ENCODE assay signal across 17 mouse cellular contexts in the genomic region with DNA sequence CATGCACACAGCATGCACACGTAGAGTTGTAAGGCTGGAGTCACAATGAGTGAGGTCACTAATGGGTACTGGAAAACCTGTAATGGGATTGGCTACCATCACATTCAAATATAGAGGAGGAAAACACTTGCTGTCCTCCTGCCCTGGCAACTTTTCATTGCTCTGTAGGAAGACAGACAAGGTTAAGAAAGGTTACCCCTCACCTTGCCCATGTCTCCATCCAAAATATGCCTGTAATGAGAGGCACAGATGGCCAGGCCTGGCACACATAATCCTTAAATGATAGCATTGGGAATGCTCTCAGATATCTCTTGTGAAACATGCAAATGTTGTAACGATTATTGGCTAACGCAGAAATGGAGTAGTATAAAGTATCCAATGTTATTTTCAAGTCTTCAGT.
DNase-seq lines count a peak whose midpoint lies in the region; ATAC-seq lines count a peak whose summit lies in the region.
"Had no signal": no experiment of that assay in that cellular context is flagged by ENCODE, and none has a peak within 500 bp of the region (broad histone marks: within the 10 kb centered on the region; RNA-seq: fewer than 3 reads in every experiment).

No protein-coding gene starts in this region.

- peak; percentile 36; the same call in 1 of the 2 replicates for ATAC-seq in cerebellum, adult (ENCODE audit: insufficient number of reproducible peaks, low FRiP score, low TSS enrichment)
- ATAC-seq: activated CD4-positive, CD25-positive, alpha-beta regulatory T cell, adult 4 months; CD4-positive, CD25-positive, alpha-beta regulatory T cell, adult 4 months; forebrain, embryonic 14.5 days; forebrain, embryonic 16.5 days; Patski had no signal

- DNase-seq in cerebellum, postnatal 36 days: no peak
- peak; percentile 26 for DNase-seq in cerebellum, adult 9-10 months
- DNase-seq in cerebellum, adult 8-10 months: no peak
- DNase-seq in heart, adult 11 months: peak; percentile 60
- DNase-seq in heart, postnatal 10 days: no peak
- no peak for DNase-seq in c-Kit-positive CD71-positive TER-119-positive erythroid progenitor cells, embryonic 14.5 days (ENCODE audit: low spot score)
- DNase-seq: adrenal gland, adult 8-10 months; adrenal gland, postnatal 14 days; adrenal gland, postnatal 36 days; B cell, adult 2 months; embryo, embryonic 11 days had no signal

- intact Hi-C loops in heart, postnatal 10 days (cut with DNase I): no loop called here

Comparison
In these comparisons a context has a peak if more than half of its experiments do, and no peak if none do; other contexts are left out.
1. DNase-seq: peak in cerebellum, adult 9-10 months (single experiment) and heart, adult 11 months (single experiment); none in cerebellum, postnatal 36 days (0 of 2), cerebellum, adult 8-10 months (single experiment), heart, postnatal 10 days (0 of 2) and c-Kit-positive CD71-positive TER-119-positive erythroid progenitor cells, embryonic 14.5 days (single experiment).